Mouse (Mus musculus): ENCODE measurements around the gene BC029722.

- TF ChIP-seq CTCF (IDR thresholded peaks at IDR 0.05; ENCODE audit: borderline replicate concordance, control insufficient read depth, extremely low read depth, insufficient read depth, low read length, poor library complexity), result no peak
- no peak for TF ChIP-seq POLR2A (IDR thresholded peaks at IDR 0.05; ENCODE audit: control insufficient read depth, extremely low read depth, insufficient read depth, low read length, poor library complexity)
Measured at GRCm38 (mm10) chr2:155849464-155849863, 30.2 kb upstream of the BC029722 start.

All from thymus, adult 2 months (tissue).